Mouse (Mus musculus) liver, embryonic 15.5 days (tissue): ENCODE data around the gene Pacsin2. TPM values are rescaled to one million over a fixed set of nuclear protein-coding genes. Genes with fewer than 3 reads are reported as not detected.
A peak's percentile ranks its signal among the peaks of the same experiment; 100 is the strongest.
"Not testable (repeated sequence)": the region's sequence is repeated elsewhere in the genome, so short reads cannot be mapped to it uniquely, and the experiment has no call there.

Source experiments
- ATAC-seq: fragments of 200-750 bp; cut with Nextera tagmentation; 2 replicates; pipeline ENCODE4 v1.8.0; 2017; ENCODE audit warnings: moderate number of reproducible peaks, mild to moderate bottlenecking, moderate library complexity; ENCODE audit not compliant: insufficient read depth
- H3K27ac ChIP-seq: fragments of 300-500 bp; sonication (generic); replicated peaks from 2 replicates; pipeline ENCODE4 v1.5.1; 2015; ENCODE audit warnings: mild to moderate bottlenecking, inconsistent platforms
- H3K27me3 ChIP-seq: fragments of 300-500 bp; sonication (generic); 2 replicates; pipeline ENCODE4 v1.6.1; 2015; ENCODE audit warnings: mild to moderate bottlenecking, inconsistent platforms
- H3K36me3 ChIP-seq: fragments of 300-500 bp; sonication (generic); replicated peaks from 2 replicates; pipeline ENCODE4 v1.6.1; 2015; ENCODE audit warnings: moderate library complexity, mild to moderate bottlenecking, inconsistent platforms
- H3K4me1 ChIP-seq: fragments of 300-500 bp; sonication (generic); replicated peaks from 2 replicates; pipeline ENCODE4 v1.6.1; 2015; ENCODE audit warnings: inconsistent platforms
- H3K4me2 ChIP-seq: fragments of 300-500 bp; sonication (generic); 2 replicates; pipeline ENCODE4 v1.6.1; 2015; ENCODE audit warnings: moderate library complexity, mild to moderate bottlenecking, inconsistent platforms
- H3K4me3 ChIP-seq: fragments of 300-500 bp; sonication (generic); replicated peaks from 2 replicates; pipeline ENCODE4 v1.5.1; 2015; ENCODE audit warnings: mild to moderate bottlenecking, inconsistent platforms
- H3K9ac ChIP-seq: fragments of 300-500 bp; sonication (generic); 2 replicates; pipeline ENCODE4 v1.6.1; 2015; ENCODE audit warnings: moderate library complexity, mild to moderate bottlenecking, inconsistent platforms
- H3K9me3 ChIP-seq: fragments of 300-500 bp; sonication (generic); replicated peaks from 2 replicates; pipeline ENCODE4 v1.6.1; 2016; ENCODE audit warnings: inconsistent platforms
- WGBS: fragments of 180-500 bp; shearing (Covaris S2); methylation state at CpG from one replicate; pipeline ENCODE4 v1.1.7; 2015; ENCODE audit warnings: mixed read lengths; ENCODE audit not compliant: insufficient replicate concordance; 5-methylcytosine and 5-hydroxymethylcytosine counted together
- polyA plus RNA-seq: library from polyadenylated mRNA; unstranded; fragments of >200 nt; fragmentation: Nextera tagmentation; extraction: Ambion mirVana; gene quantifications from 2 replicates; pipeline ENCODE4 v1.2.1, GENCODE M21; 2015

The Pacsin2 gene
- 46.7 and 50.5 TPM in 2 replicates for polyA plus RNA-seq

DNA sequence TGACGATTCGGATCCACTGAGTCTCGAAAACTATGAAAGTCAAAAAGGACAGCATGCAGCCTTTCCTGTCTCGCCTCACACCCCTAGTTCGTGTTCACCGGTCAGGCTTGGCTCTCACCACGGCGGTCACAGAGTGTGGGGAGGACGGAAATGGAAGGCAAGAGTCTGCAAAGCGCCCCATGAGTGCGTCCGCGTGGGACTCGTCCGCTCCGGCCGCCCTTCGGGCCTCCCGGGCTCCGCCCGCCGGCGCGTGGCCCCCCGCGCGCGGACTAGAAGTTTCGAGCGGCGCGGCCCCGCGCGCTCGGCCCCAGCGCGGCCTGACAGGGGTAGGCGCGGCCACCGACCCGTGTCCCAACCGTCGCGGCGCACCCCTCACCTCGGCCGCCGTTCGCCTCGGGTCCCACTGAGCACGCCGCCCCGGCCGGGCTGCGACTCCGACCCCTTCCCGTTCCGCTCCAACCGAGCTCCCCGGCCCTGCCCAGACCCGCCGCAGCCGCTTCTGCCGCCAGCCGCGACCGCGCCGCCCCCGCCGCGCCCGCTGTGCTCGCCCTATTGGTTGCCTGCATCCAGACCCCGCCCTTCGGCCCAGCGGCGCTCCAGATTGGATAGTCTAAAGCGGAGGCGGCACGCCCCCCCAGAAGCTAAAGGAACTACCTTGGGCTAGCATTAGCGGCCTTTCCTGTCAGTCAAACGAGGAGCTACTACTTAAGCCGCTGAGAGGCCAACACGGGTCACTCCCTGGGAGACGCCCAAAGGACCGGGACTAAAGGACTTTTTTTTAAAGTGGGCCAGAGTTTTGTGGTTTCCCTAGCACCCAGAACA, at the start of gene Pacsin2:
Pacsin2 (minus strand) TSS at position 524 of the 822 bp plus-strand sequence.
- Histone ChIP-seq H3K27me3 (peaks cover 7% of the 10 kb centered on the region), H3K4me3 (peak within 1 kb of the TSS; percentile 93), H3K9me3 (no peaks in the 10 kb centered on the region), H3K4me2 (peak within 1 kb of the TSS; percentile 87), H3K9ac (peak within 1 kb of the TSS; percentile 89), H3K4me1 (peaks cover 45% of the 10 kb centered on the region), H3K27ac (peak within 1 kb of the TSS; percentile 89), H3K36me3 (peaks cover 5% of the 10 kb centered on the region; the same call in 1 of the 2 replicates)
- peak; percentile 97 for ATAC-seq
- under 1% methylated on average over 86 of the region's 88 CpGs for WGBS

- Histone ChIP-seq H3K4me2 (no peak overlapping the region), H3K4me3 (no peak overlapping the region), H3K27ac (no peak overlapping the region), H3K36me3 (no peaks in the 10 kb centered on the region), H3K9ac (no peak overlapping the region), H3K9me3 (no peaks in the 10 kb centered on the region), H3K27me3 (peaks cover 34% of the 10 kb centered on the region), H3K4me1 (peaks cover 15% of the 10 kb centered on the region)
- no peak for ATAC-seq
- WGBS: 51% methylated on average over 13 of the region's 13 CpGs
These were observed 48.3 kb upstream of the Pacsin2 start for GRCm38 (mm10) chr15:83512489-83513281.

DNA sequence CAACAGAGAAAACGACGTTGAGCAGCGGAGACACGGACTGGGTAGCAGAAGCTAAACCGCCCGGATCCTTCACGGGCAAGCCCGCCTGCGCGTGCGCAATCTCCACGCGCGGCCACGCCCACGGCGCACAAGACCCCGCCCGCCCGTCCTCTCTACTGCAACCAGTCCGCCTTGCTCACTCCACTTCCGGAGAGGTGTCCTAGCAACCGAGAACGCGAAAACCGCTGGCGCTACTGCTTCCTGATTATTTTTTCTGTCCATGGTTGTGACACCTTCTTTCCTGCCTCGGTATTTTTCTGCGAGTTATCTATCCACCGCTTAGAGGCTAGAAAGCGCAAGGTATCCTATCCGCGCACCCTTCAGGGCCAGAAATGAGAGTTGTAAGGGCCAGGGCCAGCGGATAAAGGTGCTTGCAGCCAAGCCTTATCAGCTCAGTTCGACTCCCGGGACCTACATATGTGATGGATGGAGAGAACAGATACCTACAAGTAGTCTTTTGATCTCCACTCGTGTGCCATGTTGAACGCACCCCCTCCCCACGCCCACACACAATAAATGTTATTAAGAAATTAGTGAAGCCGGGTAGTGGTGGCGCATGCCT, 46.5 kb upstream of the Pacsin2 start, which contains the start of gene Ttll1:
Ttll1 (minus strand) TSS at position 89 of the 601 bp plus-strand sequence.
- Histone ChIP-seq H3K4me1 (peaks cover 15% of the 10 kb centered on the region), H3K4me2 (peak within 1 kb of the TSS; percentile 96), H3K9me3 (no peaks in the 10 kb centered on the region), H3K9ac (peak within 1 kb of the TSS; percentile 59), H3K27ac (peak within 1 kb of the TSS; percentile 64), H3K36me3 (no peaks in the 10 kb centered on the region), H3K4me3 (peak within 1 kb of the TSS; percentile 62), H3K27me3 (peaks cover 24% of the 10 kb centered on the region)
- WGBS: 7% methylated on average over 41 of the region's 41 CpGs
- ATAC-seq: peak; percentile 94

DNA sequence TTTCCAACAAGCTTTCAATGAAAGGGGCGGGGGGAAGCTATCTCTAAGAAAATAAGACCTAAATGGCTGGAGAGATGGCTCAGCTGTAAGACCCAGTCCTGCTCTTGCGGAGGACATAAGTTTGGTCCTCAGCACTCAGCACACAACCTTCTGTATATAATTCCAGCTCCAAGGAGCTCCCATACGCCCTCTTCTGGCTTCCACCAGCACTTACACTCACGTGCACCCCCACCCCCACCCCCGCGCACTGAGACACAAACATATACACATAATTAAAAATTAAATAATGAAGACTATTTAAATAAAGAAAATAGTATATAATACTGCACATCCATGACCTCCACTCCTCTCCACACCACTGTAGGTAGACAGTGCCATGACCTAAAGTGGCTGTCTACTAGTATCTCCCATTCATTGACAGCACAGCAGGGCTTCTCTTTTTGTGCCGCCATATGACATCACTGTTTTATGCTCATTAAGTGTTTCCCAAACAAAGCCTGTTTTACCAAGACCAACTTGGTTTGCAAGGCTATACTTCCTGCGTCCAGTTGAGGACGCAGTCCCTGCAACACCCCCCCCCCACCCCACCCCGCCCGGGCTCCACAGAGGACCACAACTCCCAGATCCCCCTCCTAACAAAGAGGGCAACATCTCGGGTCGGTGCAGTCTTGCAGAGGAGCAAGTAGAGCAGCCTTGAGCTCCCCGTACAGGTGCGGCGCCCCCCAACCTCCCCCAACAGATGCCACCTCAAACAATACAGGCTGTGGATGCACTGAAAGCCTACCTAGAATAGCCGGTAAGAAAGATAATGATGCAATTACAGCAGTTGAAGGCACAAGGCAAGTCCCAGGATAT, 45.8 kb upstream of the Pacsin2 start:
- Histone ChIP-seq H3K27ac (peak overlapping the region; percentile 64), H3K36me3 (no peaks in the 10 kb centered on the region)
- 25% methylated on average over 17 of the region's 17 CpGs for WGBS

DNA sequence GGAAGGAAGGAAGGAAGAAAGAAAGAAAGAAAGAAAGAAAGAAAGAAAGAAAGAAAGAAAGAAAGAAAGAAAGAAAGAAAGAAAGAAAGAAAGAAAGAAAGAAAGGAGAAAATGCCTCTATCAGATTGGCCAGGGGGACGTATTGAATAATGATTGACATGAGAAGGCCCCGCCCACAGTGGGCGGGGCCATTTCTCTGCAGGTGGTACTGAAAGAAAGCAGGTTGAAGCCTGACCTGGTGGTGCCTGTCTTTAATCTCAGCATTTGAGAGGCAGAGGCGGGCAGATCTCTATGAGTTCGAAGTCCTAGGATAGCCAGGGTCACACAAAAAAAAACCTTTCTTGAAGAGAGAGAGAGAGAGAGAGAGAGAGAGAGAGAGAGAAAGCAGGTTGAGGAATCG, 37.1 kb upstream of the Pacsin2 start:
- not testable (repeated sequence) for H3K4me1 ChIP-seq, H3K9ac ChIP-seq, ATAC-seq, H3K27ac ChIP-seq, H3K36me3 ChIP-seq, H3K9me3 ChIP-seq, H3K4me2 ChIP-seq, H3K27me3 ChIP-seq, H3K4me3 ChIP-seq
- 55% methylated on average over 6 of the region's 6 CpGs for WGBS

More for the DNA sequence above, 45.8 kb upstream of the Pacsin2 start:
- peaks cover 15% of the 10 kb centered on the region for H3K4me1 ChIP-seq
- H3K4me3 ChIP-seq: peak overlapping the region; percentile 62
- peak; percentile 54 for ATAC-seq
- peaks cover 24% of the 10 kb centered on the region for H3K27me3 ChIP-seq
- H3K9ac ChIP-seq: peak overlapping the region; percentile 59
- no peaks in the 10 kb centered on the region for H3K9me3 ChIP-seq
- H3K4me2 ChIP-seq: peak overlapping the region; percentile 96

GRCm38 (mm10) chr15:83500352-83500751, 35.9 kb upstream of the Pacsin2 start:
- no peak for ATAC-seq
- Histone ChIP-seq H3K36me3 (no peaks in the 10 kb centered on the region), H3K9ac (no peak overlapping the region), H3K4me1 (peaks cover 9% of the 10 kb centered on the region), H3K4me2 (no peak overlapping the region), H3K27me3 (no peaks in the 10 kb centered on the region), H3K9me3 (no peaks in the 10 kb centered on the region), H3K4me3 (no peak overlapping the region), H3K27ac (no peak overlapping the region)
- WGBS: 35% methylated on average over 3 of the region's 3 CpGs

DNA sequence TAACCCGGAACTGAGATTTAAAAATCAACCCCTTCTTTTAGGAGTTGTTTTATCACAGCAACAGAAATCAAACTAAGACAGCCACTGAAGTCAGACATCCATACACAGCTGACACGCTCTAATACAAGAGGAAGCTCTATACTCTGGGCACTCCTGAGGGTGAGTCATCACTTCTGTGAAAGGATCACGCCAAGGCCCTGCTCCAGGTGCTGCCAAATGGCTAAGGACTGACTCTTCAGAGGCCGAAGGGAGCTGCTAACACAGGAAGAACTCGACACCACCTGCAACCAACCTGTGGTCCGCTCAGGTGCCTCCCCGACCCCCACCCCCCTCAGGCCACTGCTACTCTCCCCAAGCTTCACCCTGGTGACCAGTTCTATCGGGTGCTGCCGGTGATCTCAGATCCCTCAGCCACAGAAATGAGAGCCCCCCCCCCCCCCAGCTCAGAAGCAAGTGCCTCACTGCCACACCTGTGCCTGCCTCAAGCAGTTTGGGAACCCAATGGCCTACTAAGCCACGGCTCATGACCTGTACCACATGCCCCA, 34.9 kb upstream of the Pacsin2 start:
- H3K9me3 ChIP-seq: no peaks in the 10 kb centered on the region
- 74% methylated on average over 10 of the region's 10 CpGs for WGBS
- no peak overlapping the region for H3K27ac ChIP-seq
- H3K4me1 ChIP-seq: peaks cover 17% of the 10 kb centered on the region
- H3K9ac ChIP-seq: no peak overlapping the region
- no peaks in the 10 kb centered on the region for H3K27me3 ChIP-seq
- H3K4me3 ChIP-seq: no peak overlapping the region
- no peak overlapping the region for H3K4me2 ChIP-seq
- H3K36me3 ChIP-seq: no peaks in the 10 kb centered on the region
- ATAC-seq: no peak

- H3K9me3 ChIP-seq: no peaks in the 10 kb centered on the region
- H3K9ac ChIP-seq: no peak overlapping the region
- no peak overlapping the region for H3K27ac ChIP-seq
- H3K27me3 ChIP-seq: no peaks in the 10 kb centered on the region
- 76% methylated on average over 6 of the region's 6 CpGs for WGBS
- H3K4me1 ChIP-seq: peaks cover 17% of the 10 kb centered on the region
- no peak overlapping the region for H3K4me2 ChIP-seq
- ATAC-seq: no peak
- no peak overlapping the region for H3K4me3 ChIP-seq
- no peaks in the 10 kb centered on the region for H3K36me3 ChIP-seq
These were observed 32.9 kb upstream of the Pacsin2 start for GRCm38 (mm10) chr15:83497299-83497698.

GRCm38 (mm10) chr15:83495787-83496367, 31.5 kb upstream of the Pacsin2 start:
- no peaks in the 10 kb centered on the region for H3K27me3 ChIP-seq
- peak; percentile 64 for ATAC-seq
- no peaks in the 10 kb centered on the region for H3K36me3 ChIP-seq
- peaks cover 17% of the 10 kb centered on the region for H3K4me1 ChIP-seq
- no peaks in the 10 kb centered on the region for H3K9me3 ChIP-seq
- H3K27ac ChIP-seq: no peak overlapping the region
- peak overlapping the region; percentile 31 for H3K4me3 ChIP-seq
- 65% methylated on average over 22 of the region's 22 CpGs for WGBS
- peak overlapping the region; percentile 55 for H3K4me2 ChIP-seq
- no peak overlapping the region for H3K9ac ChIP-seq

- no peak overlapping the region for H3K4me3 ChIP-seq
- no peaks in the 10 kb centered on the region for H3K27me3 ChIP-seq
- ATAC-seq: no peak
- no peak overlapping the region for H3K9ac ChIP-seq
- no peaks in the 10 kb centered on the region for H3K9me3 ChIP-seq
- 0 out of 2 replicates have a peak overlapping the region, but pooled peaks have one; percentile 55 for H3K4me2 ChIP-seq
- no peaks in the 10 kb centered on the region for H3K36me3 ChIP-seq
- no peak overlapping the region for H3K27ac ChIP-seq
- 50% methylated on average over 3 of the region's 3 CpGs for WGBS
- H3K4me1 ChIP-seq: peaks cover 17% of the 10 kb centered on the region
These were observed 30.8 kb upstream of the Pacsin2 start for GRCm38 (mm10) chr15:83495195-83495594.
